Mouse (Mus musculus) heart, adult 2 months (tissue): ENCODE results near the gene Porcn.

Source experiments
- CTCF ChIP-seq: fragments of 200-600 bp; IDR thresholded peaks from 2 replicates; pipeline ENCODE4 v1.8.1; 2022; ENCODE audit warnings: antibody characterized with exemption, mild to moderate bottlenecking, moderate library complexity
- POLR2A ChIP-seq: fragments of 200-500 bp; IDR thresholded peaks from 2 replicates; pipeline ENCODE4 v1.6.1; 2011; ENCODE audit warnings: mild to moderate bottlenecking, low read depth, low read length, control low read depth; ENCODE audit not compliant: insufficient read depth

DNA sequence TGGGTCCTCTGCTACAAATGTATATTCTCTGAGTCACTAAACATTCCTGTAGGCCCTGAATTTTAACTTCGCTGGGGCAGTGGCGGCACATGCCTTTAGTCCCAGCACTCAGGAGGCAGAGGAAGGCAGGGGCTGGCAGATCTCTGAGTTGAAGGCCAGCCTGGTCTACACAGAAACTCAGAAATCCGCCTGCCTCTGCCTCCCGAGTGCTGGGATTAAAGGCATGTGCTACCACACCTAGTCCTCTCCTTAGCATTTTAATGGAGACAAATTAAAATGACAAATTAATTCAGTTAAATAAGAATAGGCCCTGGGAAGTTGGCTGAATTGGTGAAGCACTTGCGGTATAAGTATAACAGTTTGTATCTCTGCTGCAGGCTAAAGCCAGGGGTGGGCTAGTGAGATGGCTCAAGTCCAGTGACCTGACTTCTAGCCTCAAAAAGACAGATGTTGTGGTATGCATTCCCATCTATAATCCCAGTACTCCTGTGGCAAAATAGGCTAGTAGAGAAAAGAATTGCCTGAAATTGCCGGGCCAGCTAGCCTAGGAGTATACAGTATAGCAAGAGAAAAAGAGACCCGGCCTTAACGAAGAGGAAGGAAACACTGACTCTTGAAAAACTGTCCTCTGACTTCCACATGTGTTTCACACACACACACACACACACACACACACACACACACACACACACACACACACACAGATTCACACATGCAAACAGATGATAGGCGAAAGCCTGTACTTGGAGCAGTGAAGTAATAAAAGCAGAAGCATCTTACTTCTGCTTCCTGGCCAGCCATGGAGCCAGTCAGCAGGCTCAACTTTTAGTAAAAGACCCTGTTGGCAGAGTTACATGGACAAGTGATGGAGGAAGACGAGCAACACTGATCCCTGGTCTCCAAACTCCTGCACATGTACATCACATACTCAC, 38.3 kb downstream of the Porcn start:
- TF ChIP-seq POLR2A (no peak), CTCF (no peak)
